Mouse (Mus musculus): ENCODE measurements at regions not wholly inside any gene's neighbourhood (a gene's known extent, or its start where the extent isn't known, plus 50 kb on each side); places are given as distances from the start of the nearest gene placed in this dataset.

DNA sequence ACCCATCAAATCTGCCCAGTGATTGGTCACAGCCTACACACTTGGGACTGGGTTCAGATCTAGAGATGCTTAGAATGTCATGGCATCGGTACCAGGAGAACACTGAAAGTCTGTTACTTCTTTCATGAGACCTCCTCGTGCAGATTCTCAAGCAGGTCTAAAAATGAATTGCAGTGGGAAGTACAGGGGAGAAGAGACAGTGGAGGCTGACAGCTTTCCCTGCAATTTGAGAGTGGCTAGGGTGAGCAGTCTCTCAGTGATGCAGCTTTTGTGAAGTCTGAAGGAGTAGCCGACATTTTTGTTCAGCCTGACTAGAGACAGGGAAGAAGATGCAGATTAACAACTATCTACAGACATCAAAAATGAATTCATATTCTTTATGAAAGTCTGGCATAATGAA, 112.5 kb downstream of the Fam198b start:
- Histone ChIP-seq H3K27ac (ENCODE audit: low read length) (no peak overlapping the region), H3K27me3 (ENCODE audit: control insufficient read depth, insufficient read depth, low read length) (no peaks in the 10 kb centered on the region), H3K4me1 (ENCODE audit: control insufficient read depth, insufficient read depth, low read length) (peaks cover 7% of the 10 kb centered on the region), H3K36me3 (ENCODE audit: control insufficient read depth, insufficient read depth, low read length) (no peaks in the 10 kb centered on the region), H3K4me3 (replicated peaks; ENCODE audit: low read length) (no peak overlapping the region), H3K4me2 (ENCODE audit: low read depth, low read length) (no peak overlapping the region), H3K9me3 (replicated peaks; ENCODE audit: control insufficient read depth, low read length) (no peaks in the 10 kb centered on the region), H3K9ac (ENCODE audit: low read length) (no peak overlapping the region)
- WGBS = 72% methylated on average over 3 of the region's 3 CpGs
- no peak for ATAC-seq (ENCODE audit: insufficient read depth, low FRiP score)

DNA sequence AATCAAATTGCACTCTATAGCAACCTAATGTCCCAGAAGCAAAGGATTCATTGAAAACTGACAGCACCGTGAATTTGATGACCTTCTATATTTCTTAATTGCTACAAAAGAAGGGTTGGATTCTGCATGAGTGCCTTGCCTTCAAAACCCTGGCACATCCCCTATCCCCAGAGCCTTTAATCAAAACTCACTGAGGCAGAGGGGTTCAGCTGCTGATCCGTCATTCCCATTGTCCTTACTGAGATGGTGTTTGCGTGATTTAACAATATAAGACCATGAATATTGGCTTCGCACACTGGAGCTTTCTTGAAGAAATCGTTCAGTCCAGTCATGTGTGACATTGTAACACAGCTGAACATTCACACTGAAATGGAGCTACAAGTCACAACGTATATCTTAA, 118.0 kb downstream of the Fam198b start:
- ATAC-seq (ENCODE audit: insufficient read depth, low FRiP score) = no peak
- WGBS = 84% methylated on average over 6 of the region's 6 CpGs

DNA sequence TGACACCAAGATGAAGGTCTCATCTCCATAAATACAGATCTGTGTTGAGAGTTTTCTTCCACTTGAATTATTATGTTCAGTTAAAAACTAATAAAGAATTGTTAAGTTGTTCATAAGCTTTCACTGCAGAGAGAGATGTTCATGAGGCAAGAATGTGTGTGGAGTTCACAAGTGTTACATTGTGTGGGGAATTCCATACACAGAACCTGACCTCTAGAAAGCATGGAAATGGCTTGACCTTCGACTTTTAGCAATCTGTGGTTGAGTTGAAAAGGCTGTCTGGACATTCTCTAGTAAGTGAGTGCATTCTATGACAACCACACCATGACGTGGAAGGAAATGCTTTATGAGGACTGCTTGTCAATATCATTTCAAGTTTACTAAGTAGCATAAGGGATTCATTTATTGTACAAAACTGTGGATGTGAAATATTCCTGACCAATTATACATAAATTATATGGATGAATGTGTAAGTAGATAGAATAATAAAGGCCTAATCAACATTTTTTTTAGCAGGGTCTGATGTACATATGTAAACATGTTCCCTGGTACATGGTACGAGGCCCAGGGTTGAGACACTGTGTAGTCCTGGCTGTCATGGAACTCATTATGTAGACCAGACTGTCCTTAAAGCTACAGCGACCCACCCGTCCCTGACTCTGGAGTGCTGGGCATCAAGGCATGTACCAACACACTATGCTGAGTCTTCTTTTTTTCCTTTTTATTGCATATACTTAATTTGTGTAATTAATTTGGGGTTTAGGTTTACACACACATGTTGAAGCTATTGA, 119.2 kb downstream of the Fam198b start:
- Histone ChIP-seq H3K36me3 (ENCODE audit: control insufficient read depth, insufficient read depth, low read length) (no peaks in the 10 kb centered on the region), H3K4me2 (ENCODE audit: low read depth, low read length) (no peak overlapping the region), H3K9me3 (replicated peaks; ENCODE audit: control insufficient read depth, low read length) (no peaks in the 10 kb centered on the region), H3K27ac (ENCODE audit: low read length) (no peak overlapping the region), H3K27me3 (ENCODE audit: control insufficient read depth, insufficient read depth, low read length) (no peaks in the 10 kb centered on the region), H3K4me1 (ENCODE audit: control insufficient read depth, insufficient read depth, low read length) (no peaks in the 10 kb centered on the region), H3K9ac (ENCODE audit: low read length) (no peak overlapping the region), H3K4me3 (replicated peaks; ENCODE audit: low read length) (no peak overlapping the region)
- ATAC-seq (ENCODE audit: insufficient read depth, low FRiP score) = no peak
- 58% methylated on average over 5 of the region's 5 CpGs for WGBS

More for the DNA sequence above, 118.0 kb downstream of the Fam198b start:
- Histone ChIP-seq H3K4me2 (ENCODE audit: low read depth, low read length) (no peak overlapping the region), H3K4me3 (replicated peaks; ENCODE audit: low read length) (no peak overlapping the region), H3K9me3 (replicated peaks; ENCODE audit: control insufficient read depth, low read length) (no peaks in the 10 kb centered on the region), H3K36me3 (ENCODE audit: control insufficient read depth, insufficient read depth, low read length) (no peaks in the 10 kb centered on the region), H3K4me1 (ENCODE audit: control insufficient read depth, insufficient read depth, low read length) (no peaks in the 10 kb centered on the region), H3K27me3 (ENCODE audit: control insufficient read depth, insufficient read depth, low read length) (no peaks in the 10 kb centered on the region), H3K9ac (ENCODE audit: low read length) (no peak overlapping the region), H3K27ac (ENCODE audit: low read length) (no peak overlapping the region)

DNA sequence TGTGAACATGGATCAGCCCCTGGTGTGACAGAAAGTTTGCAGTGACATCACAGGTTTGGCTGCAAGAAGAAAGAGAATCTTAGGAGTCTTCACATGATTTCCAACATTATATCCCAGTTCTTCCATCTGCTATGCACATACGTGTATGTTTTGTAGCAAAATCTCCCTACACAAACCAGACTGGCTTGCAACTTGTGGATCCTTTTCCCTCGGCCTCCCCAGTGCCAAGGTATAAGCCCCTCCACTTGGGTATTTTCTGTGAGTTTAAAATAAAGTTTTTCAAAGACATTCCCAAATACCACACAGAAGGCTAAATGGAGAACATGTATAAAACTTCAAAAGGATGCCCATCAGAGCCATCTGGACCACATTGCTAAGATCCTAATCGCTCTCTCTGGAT, 120.2 kb downstream of the Fam198b start:
- WGBS = 72% methylated on average over 3 of the region's 3 CpGs
- H3K4me3 ChIP-seq (replicated peaks; ENCODE audit: low read length) = no peak overlapping the region
- H3K4me2 ChIP-seq (ENCODE audit: low read depth, low read length) = no peak overlapping the region
- H3K27me3 ChIP-seq (ENCODE audit: control insufficient read depth, insufficient read depth, low read length) = no peaks in the 10 kb centered on the region
- no peak overlapping the region for H3K9ac ChIP-seq (ENCODE audit: low read length)
- no peak for ATAC-seq (ENCODE audit: insufficient read depth, low FRiP score)
- H3K4me1 ChIP-seq (ENCODE audit: control insufficient read depth, insufficient read depth, low read length) = no peaks in the 10 kb centered on the region
- H3K9me3 ChIP-seq (replicated peaks; ENCODE audit: control insufficient read depth, low read length) = no peaks in the 10 kb centered on the region
- no peaks in the 10 kb centered on the region for H3K36me3 ChIP-seq (ENCODE audit: control insufficient read depth, insufficient read depth, low read length)
- H3K27ac ChIP-seq (ENCODE audit: low read length) = no peak overlapping the region

DNA sequence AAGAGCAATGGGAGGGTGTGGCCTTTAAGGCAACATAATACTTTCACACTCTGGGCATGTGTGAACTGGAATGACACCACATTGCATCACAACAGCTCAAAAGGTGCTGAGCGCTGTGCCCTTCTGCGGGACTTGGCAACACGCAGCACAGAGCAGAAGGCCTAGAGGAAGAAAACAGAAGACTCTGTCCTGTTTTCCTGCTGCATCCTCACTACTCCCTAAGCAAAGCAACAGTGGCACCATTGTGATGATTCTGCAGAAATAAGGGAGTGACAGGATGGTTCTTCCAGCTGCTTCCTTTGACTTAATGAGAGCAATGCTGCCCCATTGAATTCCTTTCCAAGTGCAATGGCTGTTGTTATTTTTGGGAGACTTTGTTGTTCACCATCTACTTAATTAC, 120.6 kb downstream of the Fam198b start:
- H3K4me3 ChIP-seq (replicated peaks; ENCODE audit: low read length) = no peak overlapping the region
- H3K4me1 ChIP-seq (ENCODE audit: control insufficient read depth, insufficient read depth, low read length) = no peaks in the 10 kb centered on the region
- no peak overlapping the region for H3K4me2 ChIP-seq (ENCODE audit: low read depth, low read length)
- 81% methylated on average over 3 of the region's 3 CpGs for WGBS
- no peak for ATAC-seq (ENCODE audit: insufficient read depth, low FRiP score)
- no peak overlapping the region for H3K27ac ChIP-seq (ENCODE audit: low read length)
- no peaks in the 10 kb centered on the region for H3K27me3 ChIP-seq (ENCODE audit: control insufficient read depth, insufficient read depth, low read length)
- H3K9ac ChIP-seq (ENCODE audit: low read length) = no peak overlapping the region
- no peaks in the 10 kb centered on the region for H3K36me3 ChIP-seq (ENCODE audit: control insufficient read depth, insufficient read depth, low read length)
- no peaks in the 10 kb centered on the region for H3K9me3 ChIP-seq (replicated peaks; ENCODE audit: control insufficient read depth, low read length)

DNA sequence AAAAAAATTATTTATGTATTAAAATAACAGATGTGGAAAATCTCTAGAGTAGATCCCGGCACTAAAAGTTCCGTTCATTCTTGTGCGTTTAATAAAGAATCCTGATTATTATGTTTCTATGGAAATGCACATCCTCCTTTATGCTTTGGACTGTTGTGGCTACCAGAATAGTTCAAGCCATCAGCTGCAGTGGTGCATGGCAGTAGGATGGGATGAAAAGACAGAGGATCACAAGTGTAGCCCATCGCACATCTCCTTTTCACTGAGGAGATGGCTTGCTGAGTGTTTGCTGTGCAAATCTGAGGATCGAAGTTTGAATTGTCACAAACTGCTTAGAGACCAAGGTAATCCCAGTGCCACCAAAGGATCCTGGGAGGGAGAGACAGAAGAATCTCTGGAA, 121.0 kb downstream of the Fam198b start:
- Histone ChIP-seq H3K4me1 (ENCODE audit: control insufficient read depth, insufficient read depth, low read length) (no peaks in the 10 kb centered on the region), H3K27ac (ENCODE audit: low read length) (no peak overlapping the region), H3K9me3 (replicated peaks; ENCODE audit: control insufficient read depth, low read length) (no peaks in the 10 kb centered on the region), H3K9ac (ENCODE audit: low read length) (no peak overlapping the region), H3K36me3 (ENCODE audit: control insufficient read depth, insufficient read depth, low read length) (no peaks in the 10 kb centered on the region), H3K4me3 (replicated peaks; ENCODE audit: low read length) (no peak overlapping the region), H3K27me3 (ENCODE audit: control insufficient read depth, insufficient read depth, low read length) (no peaks in the 10 kb centered on the region), H3K4me2 (ENCODE audit: low read depth, low read length) (no peak overlapping the region)
- ATAC-seq (ENCODE audit: insufficient read depth, low FRiP score) = no peak
- 76% methylated on average over 5 of the region's 5 CpGs for WGBS

DNA sequence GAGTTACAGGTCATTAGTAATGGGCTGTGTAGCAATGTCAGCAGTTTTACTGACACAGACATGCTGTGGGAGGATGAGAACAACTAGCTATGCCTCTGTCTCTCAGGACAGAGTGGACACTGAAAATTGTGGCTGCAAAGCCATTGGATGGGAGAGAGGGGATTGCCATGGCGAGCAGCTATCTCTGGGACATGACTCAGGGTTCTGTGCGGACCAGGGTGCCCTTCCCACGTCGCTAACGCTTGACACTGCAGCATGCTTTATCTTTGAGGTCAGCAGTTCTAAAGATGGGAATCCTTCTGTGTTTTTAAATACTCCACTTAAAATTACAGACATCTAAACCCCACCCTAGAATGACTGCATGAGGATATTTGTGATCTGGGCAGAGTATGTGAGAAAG, 121.9 kb downstream of the Fam198b start:
- Histone ChIP-seq H3K4me1 (ENCODE audit: control insufficient read depth, insufficient read depth, low read length) (no peaks in the 10 kb centered on the region), H3K9me3 (replicated peaks; ENCODE audit: control insufficient read depth, low read length) (no peaks in the 10 kb centered on the region), H3K36me3 (ENCODE audit: control insufficient read depth, insufficient read depth, low read length) (no peaks in the 10 kb centered on the region), H3K4me2 (ENCODE audit: low read depth, low read length) (no peak overlapping the region), H3K27ac (ENCODE audit: low read length) (no peak overlapping the region), H3K27me3 (ENCODE audit: control insufficient read depth, insufficient read depth, low read length) (no peaks in the 10 kb centered on the region), H3K4me3 (replicated peaks; ENCODE audit: low read length) (no peak overlapping the region), H3K9ac (ENCODE audit: low read length) (no peak overlapping the region)
- no peak for ATAC-seq (ENCODE audit: insufficient read depth, low FRiP score)
- 57% methylated on average over 5 of the region's 5 CpGs for WGBS

DNA sequence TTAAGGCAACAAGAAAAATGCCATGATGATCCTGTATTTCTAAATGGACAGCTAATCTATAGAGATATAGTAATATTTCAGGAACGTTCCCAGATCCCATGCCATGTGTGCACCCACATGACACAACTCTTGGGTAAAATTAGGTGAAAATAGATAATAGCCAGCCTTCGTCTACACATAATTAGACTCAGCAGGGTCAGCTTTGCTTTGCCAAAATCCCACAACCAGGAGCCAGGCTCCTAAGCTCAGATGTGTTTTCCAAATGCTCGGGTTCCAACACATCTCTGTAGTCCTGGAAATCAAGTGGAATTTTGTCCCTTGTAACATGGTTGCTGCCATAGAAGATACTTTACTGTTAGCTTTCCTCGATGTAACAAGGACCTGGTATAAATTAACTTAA, 122.7 kb downstream of the Fam198b start:
- no peak for ATAC-seq (ENCODE audit: insufficient read depth, low FRiP score)
- H3K27ac ChIP-seq (ENCODE audit: low read length) = no peak overlapping the region
- 79% methylated on average over 4 of the region's 4 CpGs for WGBS
- no peak overlapping the region for H3K4me3 ChIP-seq (replicated peaks; ENCODE audit: low read length)
- no peaks in the 10 kb centered on the region for H3K9me3 ChIP-seq (replicated peaks; ENCODE audit: control insufficient read depth, low read length)
- H3K4me1 ChIP-seq (ENCODE audit: control insufficient read depth, insufficient read depth, low read length) = no peaks in the 10 kb centered on the region
- H3K27me3 ChIP-seq (ENCODE audit: control insufficient read depth, insufficient read depth, low read length) = no peaks in the 10 kb centered on the region
- no peaks in the 10 kb centered on the region for H3K36me3 ChIP-seq (ENCODE audit: control insufficient read depth, insufficient read depth, low read length)
- no peak overlapping the region for H3K9ac ChIP-seq (ENCODE audit: low read length)
- no peak overlapping the region for H3K4me2 ChIP-seq (ENCODE audit: low read depth, low read length)

DNA sequence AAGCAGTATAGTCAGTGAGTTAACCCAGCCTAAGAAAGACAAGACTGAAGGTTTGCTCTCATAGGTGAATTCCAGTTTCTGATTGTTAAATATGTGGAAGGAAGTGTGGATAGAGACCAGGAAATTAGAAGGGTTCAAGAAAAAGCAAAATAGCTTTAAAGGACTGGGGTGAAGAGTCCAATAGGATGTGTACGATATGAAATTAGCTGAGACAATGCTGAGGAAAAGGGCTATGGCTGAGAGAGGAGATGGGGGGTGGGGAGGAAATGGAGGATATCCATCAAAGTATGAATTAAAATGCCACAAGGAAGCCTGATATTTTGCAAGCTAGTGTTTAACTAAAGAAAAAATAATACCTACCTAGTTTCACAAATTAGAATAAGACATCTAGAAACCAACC, 124.9 kb downstream of the Fam198b start:
- H3K27ac ChIP-seq (ENCODE audit: low read length) = no peak overlapping the region
- no peak for ATAC-seq (ENCODE audit: insufficient read depth, low FRiP score)
- no peaks in the 10 kb centered on the region for H3K9me3 ChIP-seq (replicated peaks; ENCODE audit: control insufficient read depth, low read length)
- no peak overlapping the region for H3K4me2 ChIP-seq (ENCODE audit: low read depth, low read length)
- no peaks in the 10 kb centered on the region for H3K36me3 ChIP-seq (ENCODE audit: control insufficient read depth, insufficient read depth, low read length)
- H3K4me1 ChIP-seq (ENCODE audit: control insufficient read depth, insufficient read depth, low read length) = no peaks in the 10 kb centered on the region
- no peaks in the 10 kb centered on the region for H3K27me3 ChIP-seq (ENCODE audit: control insufficient read depth, insufficient read depth, low read length)
- 69% methylated on average over 1 of the region's 1 CpGs for WGBS
- no peak overlapping the region for H3K9ac ChIP-seq (ENCODE audit: low read length)
- H3K4me3 ChIP-seq (replicated peaks; ENCODE audit: low read length) = no peak overlapping the region

Measured in stomach, embryonic 16.5 days (tissue).